Mouse (Mus musculus): ENCODE measurements around the gene Actr5. TPM values are rescaled to one million over a fixed set of nuclear protein-coding genes. Genes with fewer than 3 reads are reported as not detected.

Gene Actr5
- polyA plus RNA-seq, 1 experiment: 0.53 TPM

- Histone ChIP-seq H3K4me3 (replicated peaks) (no peak overlapping the region), H3K9me3 (ENCODE audit: control insufficient read depth, low read length) (no peaks in the 10 kb centered on the region), H3K27me3 (ENCODE audit: control insufficient read depth) (no peaks in the 10 kb centered on the region), H3K36me3 (ENCODE audit: control insufficient read depth) (no peaks in the 10 kb centered on the region), H3K4me1 (ENCODE audit: control insufficient read depth) (no peaks in the 10 kb centered on the region)
- TF ChIP-seq GATA1 (IDR thresholded peaks at IDR 0.05; ENCODE audit: low read length): no peak
- no peak for TF ChIP-seq TAL1 (IDR thresholded peaks at IDR 0.05; ENCODE audit: low read length)
Observed at GRCm38 (mm10) chr2:158681714-158682113, 57.0 kb downstream of the Actr5 start.

DNA sequence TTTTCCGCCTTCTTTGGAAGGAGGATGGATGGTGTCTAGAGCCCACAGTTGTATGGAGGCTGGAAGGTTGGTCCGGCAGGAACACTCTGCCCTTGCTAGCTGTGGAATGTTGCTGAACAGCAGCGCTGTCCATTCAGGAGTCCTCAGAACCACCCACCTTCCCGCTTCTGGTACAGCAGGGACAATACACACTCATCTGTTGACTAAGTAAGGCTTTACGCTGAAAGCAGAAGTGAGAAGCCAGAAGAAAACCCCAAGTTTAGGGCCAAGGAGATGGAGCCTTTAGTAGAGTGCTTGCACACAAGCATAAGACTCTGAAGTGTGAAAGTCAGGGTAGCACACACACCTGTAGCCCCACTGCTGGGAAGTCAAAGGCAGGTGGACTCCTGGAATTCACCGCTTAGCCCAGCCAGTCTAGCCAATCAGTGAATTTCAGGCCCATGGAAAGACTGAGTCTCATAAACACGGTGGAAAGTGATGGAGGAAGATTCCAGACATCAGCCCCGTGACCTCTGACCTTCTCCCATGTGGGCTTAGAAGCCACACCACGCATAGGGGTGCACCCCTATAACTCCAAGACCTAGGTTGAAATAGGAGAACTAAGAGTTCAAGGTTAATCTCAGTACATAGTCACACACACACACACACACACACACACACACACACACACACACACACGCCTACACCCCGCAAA, 57.8 kb downstream of the Actr5 start:
- Histone ChIP-seq H3K9me3 (ENCODE audit: control insufficient read depth, low read length) (no peaks in the 10 kb centered on the region), H3K4me3 (replicated peaks) (no peak overlapping the region), H3K36me3 (ENCODE audit: control insufficient read depth) (no peaks in the 10 kb centered on the region), H3K27me3 (ENCODE audit: control insufficient read depth) (no peaks in the 10 kb centered on the region), H3K4me1 (ENCODE audit: control insufficient read depth) (no peaks in the 10 kb centered on the region)
- TF ChIP-seq TAL1 (IDR thresholded peaks at IDR 0.05; ENCODE audit: low read length): no peak
- no peak for TF ChIP-seq GATA1 (IDR thresholded peaks at IDR 0.05; ENCODE audit: low read length)

DNA sequence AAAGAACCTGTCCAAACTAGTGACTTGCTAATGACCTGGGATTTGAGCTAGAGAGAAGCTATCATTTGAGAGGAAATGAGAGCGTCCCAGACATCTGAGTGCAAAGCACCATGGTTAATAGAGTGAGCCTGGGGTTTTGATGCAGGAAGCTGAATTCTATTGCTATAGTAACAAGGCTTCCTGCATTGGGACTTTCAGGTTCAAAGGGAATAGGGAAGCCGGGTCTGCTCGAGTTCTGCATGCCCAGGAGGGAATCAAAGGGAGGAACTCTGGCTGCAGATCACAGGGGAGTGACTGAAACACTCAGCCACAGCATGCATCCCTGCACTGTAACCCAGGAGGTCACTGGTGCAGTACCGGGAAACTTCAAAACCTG, 58.3 kb downstream of the Actr5 start:
- no peak for TF ChIP-seq GATA1 (IDR thresholded peaks at IDR 0.05; ENCODE audit: low read length)
- TF ChIP-seq TAL1 (IDR thresholded peaks at IDR 0.05; ENCODE audit: low read length): no peak
- Histone ChIP-seq H3K9me3 (ENCODE audit: control insufficient read depth, low read length) (no peaks in the 10 kb centered on the region), H3K4me1 (ENCODE audit: control insufficient read depth) (no peaks in the 10 kb centered on the region), H3K36me3 (ENCODE audit: control insufficient read depth) (no peaks in the 10 kb centered on the region), H3K4me3 (replicated peaks) (no peak overlapping the region), H3K27me3 (ENCODE audit: control insufficient read depth) (peaks cover 3% of the 10 kb centered on the region; the same call in 1 of the 2 replicates)

- Histone ChIP-seq H3K4me3 (replicated peaks) (no peak overlapping the region), H3K9me3 (ENCODE audit: control insufficient read depth, low read length) (no peaks in the 10 kb centered on the region), H3K4me1 (ENCODE audit: control insufficient read depth) (no peaks in the 10 kb centered on the region), H3K36me3 (ENCODE audit: control insufficient read depth) (no peaks in the 10 kb centered on the region), H3K27me3 (ENCODE audit: control insufficient read depth) (peaks cover 3% of the 10 kb centered on the region; the same call in 1 of the 2 replicates)
- no peak for TF ChIP-seq GATA1 (IDR thresholded peaks at IDR 0.05; ENCODE audit: low read length)
- no peak for TF ChIP-seq TAL1 (IDR thresholded peaks at IDR 0.05; ENCODE audit: low read length)
Observed at GRCm38 (mm10) chr2:158684247-158684843, 59.7 kb downstream of the Actr5 start.

DNA sequence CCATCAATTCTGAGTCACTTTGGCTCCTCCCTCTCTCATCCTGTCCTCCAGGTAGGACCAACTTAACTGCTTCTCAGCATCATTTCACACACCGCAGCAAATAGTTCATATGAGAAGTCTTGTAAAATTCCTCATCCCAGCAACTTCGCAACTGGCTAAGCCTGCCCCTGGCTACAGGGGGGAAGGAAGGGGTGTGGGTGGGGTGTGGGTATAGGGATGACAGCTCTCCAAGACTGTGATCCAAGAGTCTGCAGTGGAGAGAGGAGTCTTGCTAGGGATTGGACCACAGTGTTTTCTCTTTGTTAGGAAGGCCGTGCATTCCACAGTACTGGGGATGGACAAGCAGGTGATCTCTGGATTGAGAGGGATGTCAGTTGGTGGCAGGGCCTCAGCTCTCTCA, 60.2 kb downstream of the Actr5 start:
- Histone ChIP-seq H3K9me3 (ENCODE audit: control insufficient read depth, low read length) (no peaks in the 10 kb centered on the region), H3K36me3 (ENCODE audit: control insufficient read depth) (no peaks in the 10 kb centered on the region), H3K4me1 (ENCODE audit: control insufficient read depth) (no peaks in the 10 kb centered on the region), H3K4me3 (replicated peaks) (no peak overlapping the region), H3K27me3 (ENCODE audit: control insufficient read depth) (peaks cover 3% of the 10 kb centered on the region; the same call in 1 of the 2 replicates)
- no peak for TF ChIP-seq TAL1 (IDR thresholded peaks at IDR 0.05; ENCODE audit: low read length)
- TF ChIP-seq GATA1 (IDR thresholded peaks at IDR 0.05; ENCODE audit: low read length): no peak

DNA sequence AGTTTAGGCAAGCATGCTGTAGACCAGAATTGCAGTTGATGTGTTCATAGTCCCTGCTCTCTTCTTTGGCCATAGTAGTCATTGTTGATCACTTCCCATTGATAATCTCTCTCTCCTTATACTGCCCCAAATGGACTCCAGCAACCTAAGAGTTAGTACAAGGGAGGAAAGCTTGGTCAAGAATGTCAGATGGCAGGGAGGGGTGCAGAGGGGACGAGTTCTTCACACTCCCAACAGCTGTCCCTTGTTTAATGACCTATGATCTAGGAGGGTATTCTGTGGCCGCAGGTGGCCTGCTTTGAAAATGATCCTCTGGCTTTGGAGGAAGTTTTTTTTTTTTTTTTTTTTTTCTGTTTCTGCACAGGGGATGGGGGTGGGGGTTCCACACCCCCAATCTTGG, 61.7 kb downstream of the Actr5 start:
- Histone ChIP-seq H3K36me3 (ENCODE audit: control insufficient read depth) (no peaks in the 10 kb centered on the region), H3K4me1 (ENCODE audit: control insufficient read depth) (no peaks in the 10 kb centered on the region), H3K27me3 (ENCODE audit: control insufficient read depth) (peaks cover 3% of the 10 kb centered on the region; the same call in 1 of the 2 replicates), H3K4me3 (replicated peaks) (no peak overlapping the region), H3K9me3 (ENCODE audit: control insufficient read depth, low read length) (no peaks in the 10 kb centered on the region)
- TF ChIP-seq GATA1 (IDR thresholded peaks at IDR 0.05; ENCODE audit: low read length) (no peak), TAL1 (IDR thresholded peaks at IDR 0.05; ENCODE audit: low read length) (no peak)

DNA sequence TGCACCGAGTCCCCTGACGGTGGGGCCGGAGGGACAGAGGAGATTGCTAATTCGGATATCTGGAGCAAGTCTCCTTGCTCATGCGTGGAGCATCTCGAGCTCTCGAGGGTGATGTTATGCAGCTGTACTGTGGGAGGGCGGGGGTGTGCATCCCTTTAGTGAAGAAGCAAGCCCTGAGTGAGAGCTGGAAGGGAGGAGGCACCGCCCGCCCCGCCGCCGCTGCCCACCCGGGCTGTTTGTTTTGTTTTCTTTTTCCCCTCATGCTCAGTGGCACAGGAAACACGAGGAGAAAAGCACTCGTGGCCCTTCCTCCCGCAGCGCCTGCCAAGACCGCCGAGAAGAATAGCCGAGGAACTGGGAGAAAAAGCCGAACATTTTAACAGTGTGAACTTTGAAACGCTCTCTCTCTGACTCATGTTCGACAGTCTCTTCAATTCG, 63.1 kb downstream of the Actr5 start:
- Histone ChIP-seq H3K27me3 (ENCODE audit: control insufficient read depth) (peaks cover 3% of the 10 kb centered on the region; the same call in 1 of the 2 replicates), H3K36me3 (ENCODE audit: control insufficient read depth) (no peaks in the 10 kb centered on the region), H3K9me3 (ENCODE audit: control insufficient read depth, low read length) (no peaks in the 10 kb centered on the region), H3K4me1 (ENCODE audit: control insufficient read depth) (no peaks in the 10 kb centered on the region), H3K4me3 (replicated peaks) (no peak overlapping the region)
- TF ChIP-seq GATA1 (IDR thresholded peaks at IDR 0.05; ENCODE audit: low read length) (no peak), TAL1 (IDR thresholded peaks at IDR 0.05; ENCODE audit: low read length) (no peak)

Other genes with a start within 250 kb of the Actr5 start
- not detected in 2 replicates for gene Snhg11, start 249.2 kb upstream of the Actr5 start, polyA plus RNA-seq (2012)
- gene Ralgapb, start 215.0 kb upstream of the Actr5 start, polyA plus RNA-seq (2012): 0.24 and 0.34 TPM in 2 replicates
- not detected in 2 replicates for gene Adig, start 122.3 kb upstream of the Actr5 start, polyA plus RNA-seq (2012)
- gene Arhgap40, start 112.1 kb upstream of the Actr5 start, polyA plus RNA-seq (2012): not detected in 2 replicates
- gene Slc32a1, start 14.1 kb upstream of the Actr5 start, polyA plus RNA-seq (2012): not detected in 2 replicates
- gene Ppp1r16b, start 40.5 kb downstream of the Actr5 start, polyA plus RNA-seq (2012): 0.01 TPM in 1 of 2 replicates, not detected in the other
- gene Fam83d, start 143.2 kb downstream of the Actr5 start, polyA plus RNA-seq (2012): 0.91 and 1.4 TPM in 2 replicates
- 0.24 and 0.38 TPM in 2 replicates for gene Dhx35, start 169.9 kb downstream of the Actr5 start, polyA plus RNA-seq (2012)

All from erythroblast, embryonic 14.5 days (primary cell).